Mouse (Mus musculus) mesoderm, embryonic 11.5 days (tissue): Measurements from ENCODE around the gene Angptl7.

ENCODE experiments used
- DNase-seq: peaks from one replicate; pipeline ENCODE4 v3.0.0-alpha.2; 2012; ENCODE audit warnings: low read depth, low spot score

Angptl7 gene

GRCm38 (mm10) chr4:148500410-148500867, at the start of gene Angptl7:
Angptl7 (minus strand) TSS chr4:148500460.
- DNase-seq = no peak

- DNase-seq = no peak
Observed at GRCm38 (mm10) chr4:148549106-148549505, 48.8 kb upstream of the Angptl7 start.

DNA sequence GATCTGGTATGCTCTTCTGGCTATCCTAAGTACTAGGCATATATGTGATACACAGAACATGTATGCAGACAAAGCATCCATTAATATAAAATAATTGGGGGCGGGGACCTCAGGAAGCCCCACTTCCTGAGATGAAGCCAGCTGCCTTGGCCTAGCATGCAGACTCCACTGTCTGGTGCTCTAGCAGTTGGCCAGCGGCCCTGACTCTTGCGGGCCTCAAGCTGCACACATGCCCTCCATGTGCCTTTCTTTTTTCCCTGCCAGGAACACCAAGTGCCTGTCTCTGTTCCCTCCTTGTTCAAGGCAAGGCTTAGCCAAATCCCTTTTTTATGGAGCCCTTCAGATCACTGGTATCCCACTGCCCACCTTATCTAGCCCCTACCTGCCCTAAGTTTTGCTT, 35.6 kb upstream of the Angptl7 start:
- DNase-seq = no peak

DNA sequence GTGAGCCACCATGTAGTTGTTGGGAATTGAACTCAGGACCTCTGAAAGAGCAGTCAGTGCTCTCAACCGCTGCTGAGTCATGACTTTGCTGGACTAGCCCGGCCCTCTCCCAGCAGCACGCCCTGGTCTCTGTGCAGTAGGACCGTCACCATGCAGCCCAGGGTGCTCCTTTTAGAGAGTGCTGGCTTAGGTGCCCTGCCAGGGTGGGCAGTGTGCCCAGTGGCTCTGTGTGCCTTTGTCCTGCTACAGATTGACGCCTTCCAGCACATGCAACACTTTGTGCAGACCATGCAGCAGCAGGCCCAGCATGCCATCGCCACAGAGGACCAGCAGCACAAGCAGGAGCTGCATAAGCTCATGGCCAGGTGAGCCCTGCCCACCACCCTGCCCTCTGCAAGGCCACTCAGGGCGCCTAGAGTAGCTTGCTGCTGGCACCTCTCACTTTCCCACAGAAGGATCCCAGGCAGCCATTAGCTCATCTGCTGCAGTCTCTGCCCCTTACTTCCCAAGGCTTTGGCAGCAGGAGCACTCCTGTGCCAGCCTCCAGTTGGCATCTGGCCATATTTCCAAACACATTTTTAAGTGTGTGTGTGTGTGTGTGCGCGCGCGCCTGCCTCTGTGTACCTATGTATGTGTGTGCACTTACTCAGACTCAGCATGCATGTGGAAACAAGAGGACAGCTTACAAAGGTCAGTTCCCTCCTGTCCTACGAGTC, 33.5 kb upstream of the Angptl7 start:
- DNase-seq = no peak

- no peak for DNase-seq
Observed at GRCm38 (mm10) chr4:148532516-148532915, 32.3 kb upstream of the Angptl7 start.

DNA sequence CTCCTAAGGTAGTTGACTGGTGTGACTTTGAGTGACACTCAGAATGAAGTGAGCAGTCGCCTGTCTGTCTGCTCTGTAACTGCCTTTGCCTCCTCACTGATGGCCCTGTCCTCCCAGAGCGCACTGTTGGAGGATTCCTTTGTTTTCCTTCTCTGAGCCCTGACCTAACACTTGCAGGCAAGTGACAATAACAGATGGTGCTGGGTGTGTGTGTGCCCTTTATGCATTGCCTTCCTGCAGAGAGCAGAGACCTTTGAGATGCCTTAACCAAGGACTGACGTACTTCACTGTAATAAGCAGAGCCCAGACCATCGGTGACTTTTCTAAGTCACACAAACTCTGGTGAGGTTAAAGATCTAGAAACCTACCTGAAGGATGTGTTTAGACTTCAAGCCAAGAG, 31.1 kb upstream of the Angptl7 start:
- no peak for DNase-seq

- DNase-seq = no peak
Observed at GRCm38 (mm10) chr4:148530778-148531177, 30.5 kb upstream of the Angptl7 start.

DNA sequence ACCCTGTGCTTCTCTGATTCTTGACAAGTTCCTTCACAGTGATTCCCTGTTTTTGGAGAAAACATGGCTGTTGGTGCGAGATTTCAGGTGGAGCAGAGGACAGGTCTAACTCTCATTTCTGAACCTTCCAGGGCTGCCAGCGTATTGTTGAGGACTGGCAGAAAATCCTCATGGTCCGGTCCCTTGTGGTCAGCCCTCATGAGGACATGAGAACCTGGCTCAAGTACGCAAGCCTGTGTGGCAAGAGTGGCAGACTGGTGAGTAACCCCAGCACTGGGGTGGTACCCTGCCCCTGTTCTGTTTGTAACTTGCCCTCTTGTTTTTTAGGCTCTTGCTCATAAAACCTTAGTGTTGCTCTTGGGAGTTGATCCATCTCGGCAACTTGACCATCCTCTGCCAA, 30.1 kb upstream of the Angptl7 start:
- no peak for DNase-seq

DNA sequence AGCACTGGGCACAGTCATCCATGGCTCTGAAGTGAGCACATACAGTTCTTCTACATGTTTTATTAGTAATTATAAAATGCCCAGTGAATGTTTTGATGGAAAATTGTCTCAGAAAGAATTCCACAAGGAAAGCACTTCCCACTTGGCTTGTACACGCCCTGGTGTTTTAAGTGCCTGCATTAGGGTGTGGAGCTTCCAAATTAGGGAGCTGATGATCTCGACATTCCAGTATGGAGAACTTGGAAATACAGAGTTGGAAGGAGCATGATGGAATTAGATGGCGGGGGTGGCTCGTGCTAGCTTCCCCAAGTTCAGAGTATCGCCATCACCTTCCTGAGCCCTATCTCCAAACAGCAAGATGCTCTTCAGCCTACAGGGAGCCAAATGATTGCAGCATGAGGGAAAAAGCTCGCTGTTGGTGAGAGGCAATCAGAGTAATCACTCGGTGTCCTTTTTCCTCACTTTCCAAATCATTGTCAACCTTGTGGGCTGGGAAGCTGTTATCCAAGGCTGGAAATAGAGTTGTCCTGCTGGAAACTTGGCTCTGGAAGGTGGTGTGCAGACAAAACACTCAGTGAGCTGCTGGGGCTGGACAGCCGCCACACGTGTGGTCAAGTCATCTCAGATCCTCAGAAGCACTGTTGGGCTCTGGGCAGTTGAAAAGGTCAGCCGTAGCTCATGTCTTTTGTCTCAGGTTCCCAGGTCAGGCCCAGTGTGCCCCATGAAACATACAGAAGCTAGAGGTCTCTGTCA, 27.1 kb upstream of the Angptl7 start:
- DNase-seq = no peak

GRCm38 (mm10) chr4:148523538-148523937, 23.3 kb upstream of the Angptl7 start:
- DNase-seq = no peak

- no peak for DNase-seq
Observed at GRCm38 (mm10) chr4:148518235-148518795, 18.1 kb upstream of the Angptl7 start.

- no peak for DNase-seq
Observed at GRCm38 (mm10) chr4:148517809-148518208, 17.5 kb upstream of the Angptl7 start.

DNA sequence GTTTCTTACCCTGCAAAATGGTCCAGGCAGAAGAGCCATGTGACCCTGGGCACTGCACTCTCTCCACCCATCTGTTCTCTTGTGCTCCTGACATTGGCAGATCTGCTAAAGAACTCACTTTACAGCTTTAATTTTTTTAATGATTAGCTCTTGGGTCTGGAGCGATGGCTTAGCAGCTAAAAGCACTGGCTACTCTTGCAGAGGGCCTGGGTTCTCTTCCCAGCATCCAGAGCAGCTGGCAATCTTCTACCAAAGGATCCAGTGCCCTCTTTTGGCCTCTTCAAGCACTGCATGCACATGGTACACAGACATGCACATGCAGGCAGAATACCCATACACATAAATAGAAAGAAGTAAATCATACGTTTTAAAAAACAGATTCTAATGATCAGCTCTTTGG, 15.1 kb upstream of the Angptl7 start:
- no peak for DNase-seq

DNA sequence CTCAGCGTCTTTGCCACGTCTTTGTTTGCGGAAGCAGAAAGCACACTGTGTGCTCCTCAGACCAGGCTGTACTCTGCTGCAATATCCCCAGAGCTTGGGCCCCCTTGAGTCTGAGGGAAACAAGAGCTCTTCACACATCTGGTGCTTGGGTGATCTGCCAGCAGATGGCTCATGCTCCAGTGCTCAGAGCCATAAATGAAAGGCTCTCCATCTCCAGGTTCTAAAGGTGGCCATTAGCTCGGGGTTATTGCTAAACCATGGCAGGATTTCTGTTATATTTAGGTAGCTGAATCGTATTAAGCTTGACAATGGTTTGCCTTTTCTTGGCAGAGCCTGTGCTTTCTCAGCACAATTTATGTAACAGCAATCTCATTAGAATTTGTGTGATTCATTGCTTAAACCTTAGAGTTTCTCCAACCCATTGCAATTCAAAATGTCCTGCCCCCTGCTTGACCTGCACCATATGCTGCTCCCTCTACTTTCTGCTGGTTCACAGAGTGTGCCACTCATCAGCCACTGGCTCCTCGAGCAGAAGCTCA, 12.8 kb upstream of the Angptl7 start:
- DNase-seq = no peak

DNA sequence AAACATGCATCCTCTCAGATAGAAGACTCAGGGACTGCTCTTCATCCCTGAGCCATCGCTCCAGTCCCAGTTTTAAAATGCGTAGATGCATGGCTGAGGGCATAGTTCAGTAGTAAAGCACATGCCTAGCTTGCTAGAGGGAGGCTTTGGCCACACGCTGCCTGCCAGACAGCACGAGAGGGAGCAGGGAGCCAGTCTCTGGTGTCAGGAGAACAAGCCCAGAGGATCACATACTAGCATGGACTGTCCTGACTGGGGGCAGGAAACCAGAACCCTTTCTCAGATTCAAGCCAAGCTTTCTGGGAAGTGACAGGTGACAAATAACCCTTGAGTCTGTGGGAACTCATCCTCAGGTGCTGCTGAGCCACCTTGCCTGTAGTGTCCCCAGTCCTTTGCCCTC, 11.1 kb upstream of the Angptl7 start:
- DNase-seq = no peak

- no peak for DNase-seq
Observed at GRCm38 (mm10) chr4:148510691-148511090, 10.4 kb upstream of the Angptl7 start.

GRCm38 (mm10) chr4:148509450-148510084, 9.3 kb upstream of the Angptl7 start:
- DNase-seq = no peak

DNA sequence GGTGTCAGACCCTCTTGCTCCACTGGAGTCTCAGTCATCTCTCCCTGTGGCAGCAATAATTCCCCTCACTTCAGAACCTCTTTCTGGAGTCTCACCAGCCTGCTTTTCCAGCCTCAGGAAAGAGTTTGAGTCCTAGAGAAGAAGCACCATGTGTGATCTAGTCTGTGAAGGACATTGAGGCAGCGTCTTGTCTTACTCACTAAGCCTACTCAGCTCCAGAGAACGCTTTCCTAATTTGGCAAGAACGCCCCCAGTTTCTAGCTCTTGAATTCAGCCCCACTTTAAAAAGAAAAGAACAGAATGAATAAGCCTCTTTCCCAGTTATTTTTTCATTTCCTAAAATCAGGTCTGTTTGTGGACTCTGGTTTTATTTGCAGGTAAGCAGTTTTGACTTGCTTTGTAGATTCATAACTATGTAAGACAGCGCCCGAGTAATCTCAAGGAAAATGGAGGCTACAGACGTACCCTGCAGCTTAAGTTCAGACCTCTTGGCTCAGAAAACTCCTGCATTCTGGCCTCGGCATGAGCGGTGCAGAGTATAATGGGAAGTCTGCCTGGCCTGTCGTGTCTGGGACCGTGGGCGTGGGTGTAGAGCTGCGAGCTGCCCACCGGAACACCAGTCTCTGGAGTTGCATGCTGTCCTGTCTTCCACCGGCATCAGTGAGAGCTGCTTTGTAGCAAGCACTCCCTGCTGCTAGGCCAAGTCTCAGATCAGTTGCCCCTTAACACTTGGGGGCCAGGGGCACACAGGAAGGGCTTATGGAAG, 8.0 kb upstream of the Angptl7 start:
- DNase-seq = no peak

DNA sequence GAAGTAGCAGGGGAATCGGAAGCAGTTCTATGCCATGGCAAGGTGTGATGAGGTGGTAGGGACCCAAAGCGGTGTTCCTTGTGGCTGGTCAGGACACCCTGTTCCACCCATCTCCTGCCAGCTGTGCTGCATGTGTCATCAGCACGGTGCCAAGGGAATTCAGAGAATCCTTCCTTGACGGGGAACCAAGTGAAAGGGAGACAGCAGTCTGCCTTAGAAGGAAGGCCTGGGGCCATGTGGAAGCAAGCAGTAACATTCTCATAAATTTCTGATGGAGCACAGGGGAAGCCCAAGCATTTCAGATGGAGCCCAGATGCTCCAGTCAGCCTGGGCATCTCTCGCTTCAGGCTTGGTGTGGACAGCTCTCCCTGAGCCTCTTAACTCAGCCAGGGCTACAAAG, 7.3 kb upstream of the Angptl7 start:
- DNase-seq = peak; percentile 11

GRCm38 (mm10) chr4:148504497-148504959, 4.3 kb upstream of the Angptl7 start:
- peak; percentile 59 for DNase-seq
